Mouse (Mus musculus): ENCODE data around the gene Olfr890. TPM values are rescaled to one million over a fixed set of nuclear protein-coding genes. Genes with fewer than 3 reads are reported as not detected.
"Not testable (repeated sequence)": the region's sequence is repeated elsewhere in the genome, so short reads cannot be mapped to it uniquely, and the experiment has no call there.

The Olfr890 gene
- polyA plus RNA-seq (2015; fragmentation: Nextera tagmentation; extraction: Ambion mirVana), result not detected in 2 replicates

GRCm38 (mm10) chr9:38142217-38142616 is at the start of gene Olfr890:
TSS of gene Olfr890 (plus strand) at chr9:38142517.
- ATAC-seq, result no peak

GRCm38 (mm10) chr9:38107828-38108227 is 34.5 kb upstream of the Olfr890 start, which contains the start of gene Olfr888:
TSS of gene Olfr888 (plus strand) at chr9:38108128.
- Histone ChIP-seq H3K36me3 (ENCODE audit: control insufficient read depth, insufficient read depth, low read length) (no peaks in the 10 kb centered on the region), H3K4me3 (ENCODE audit: low read length) (no peak within 1 kb of the TSS), H3K9ac (ENCODE audit: low read depth, low read length) (no peak within 1 kb of the TSS), H3K27me3 (replicated peaks; ENCODE audit: control insufficient read depth, insufficient read depth, low read length) (no peaks in the 10 kb centered on the region), H3K4me2 (ENCODE audit: low read length) (no peak within 1 kb of the TSS), H3K4me1 (ENCODE audit: control insufficient read depth, insufficient read depth, low read depth, low read length) (no peaks in the 10 kb centered on the region), H3K27ac (ENCODE audit: low read depth, low read length) (no peak within 1 kb of the TSS), H3K9me3 (ENCODE audit: control insufficient read depth, low read length) (no peaks in the 10 kb centered on the region)
- ATAC-seq, result no peak
- WGBS, result 75% methylated on average over 1 of the region's 1 CpGs

More at GRCm38 (mm10) chr9:38142217-38142616, at the start of gene Olfr890:
- Histone ChIP-seq H3K4me1 (ENCODE audit: control insufficient read depth, insufficient read depth, low read depth, low read length) (no peaks in the 10 kb centered on the region), H3K9me3 (ENCODE audit: control insufficient read depth, low read length) (no peaks in the 10 kb centered on the region), H3K4me2 (ENCODE audit: low read length) (no peak within 1 kb of the TSS), H3K36me3 (ENCODE audit: control insufficient read depth, insufficient read depth, low read length) (no peaks in the 10 kb centered on the region), H3K27ac (ENCODE audit: low read depth, low read length) (no peak within 1 kb of the TSS), H3K27me3 (replicated peaks; ENCODE audit: control insufficient read depth, insufficient read depth, low read length) (no peaks in the 10 kb centered on the region), H3K4me3 (ENCODE audit: low read length) (no peak within 1 kb of the TSS), H3K9ac (ENCODE audit: low read depth, low read length) (no peak within 1 kb of the TSS)

DNA sequence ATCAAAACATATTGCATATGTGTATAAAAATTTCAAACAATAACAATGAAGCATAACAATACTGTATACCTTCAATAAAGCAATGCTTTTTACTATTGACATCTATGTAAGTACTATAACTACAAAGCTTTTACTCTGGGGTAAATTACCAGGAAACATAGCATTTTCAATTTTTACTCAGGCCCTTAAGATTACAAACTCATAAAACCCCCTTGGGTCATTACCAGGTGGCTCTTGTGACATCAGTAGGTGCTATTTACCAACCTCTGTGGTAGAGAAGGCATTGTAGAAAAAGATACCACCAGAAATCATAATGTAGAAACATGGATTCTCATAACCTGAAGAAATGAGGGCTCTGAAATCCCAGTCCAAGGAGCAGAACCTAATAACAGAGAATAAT is 27.4 kb upstream of the Olfr890 start, which contains the start of gene Olfr889:
Gene Olfr889 (plus strand): TSS at position 301 of the 400 bp plus-strand sequence.
- Histone ChIP-seq H3K4me1 (ENCODE audit: control insufficient read depth, insufficient read depth, low read depth, low read length) (no peaks in the 10 kb centered on the region), H3K9me3 (ENCODE audit: control insufficient read depth, low read length) (no peaks in the 10 kb centered on the region), H3K4me2 (ENCODE audit: low read length) (no peak within 1 kb of the TSS), H3K36me3 (ENCODE audit: control insufficient read depth, insufficient read depth, low read length) (no peaks in the 10 kb centered on the region), H3K27me3 (replicated peaks; ENCODE audit: control insufficient read depth, insufficient read depth, low read length) (no peaks in the 10 kb centered on the region), H3K27ac (ENCODE audit: low read depth, low read length) (no peak within 1 kb of the TSS), H3K4me3 (ENCODE audit: low read length) (no peak within 1 kb of the TSS), H3K9ac (ENCODE audit: low read depth, low read length) (no peak within 1 kb of the TSS)
- ATAC-seq, result no peak

DNA sequence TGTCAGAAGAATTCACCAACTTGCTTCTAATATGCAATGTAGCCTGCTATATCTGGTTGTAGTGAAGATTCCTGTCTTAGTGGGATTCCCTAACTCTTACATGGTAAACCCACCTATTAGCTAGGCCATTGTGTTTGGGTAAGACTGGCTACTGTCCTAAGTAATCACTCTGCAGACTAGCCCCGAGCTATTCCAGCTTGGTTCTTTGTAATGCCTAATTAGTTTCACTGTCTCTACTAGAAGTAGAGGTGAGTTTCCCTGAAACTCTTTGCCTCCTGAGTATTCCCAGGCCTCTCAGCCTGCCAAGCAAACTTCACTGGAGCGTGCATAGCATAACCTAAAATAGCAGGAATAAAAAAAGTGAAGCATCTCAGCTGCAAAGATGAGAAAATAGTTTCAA is 26.0 kb downstream of the Olfr890 start:
- H3K9me3 ChIP-seq (ENCODE audit: control insufficient read depth, low read length); H3K4me2 ChIP-seq (ENCODE audit: low read length); H3K4me1 ChIP-seq (ENCODE audit: control insufficient read depth, insufficient read depth, low read depth, low read length); ATAC-seq; H3K9ac ChIP-seq (ENCODE audit: low read depth, low read length); H3K36me3 ChIP-seq (ENCODE audit: control insufficient read depth, insufficient read depth, low read length); H3K27me3 ChIP-seq (replicated peaks; ENCODE audit: control insufficient read depth, insufficient read depth, low read length); H3K4me3 ChIP-seq (ENCODE audit: low read length); H3K27ac ChIP-seq (ENCODE audit: low read depth, low read length): not testable (repeated sequence)
- WGBS, result 55% methylated on average over 2 of the region's 2 CpGs

- no peaks in the 10 kb centered on the region for H3K36me3 ChIP-seq (ENCODE audit: control insufficient read depth, insufficient read depth, low read length)
- 81% methylated on average over 1 of the region's 1 CpGs for WGBS
- no peak within 1 kb of the TSS for H3K9ac ChIP-seq (ENCODE audit: low read depth, low read length)
- no peak within 1 kb of the TSS for H3K4me3 ChIP-seq (ENCODE audit: low read length)
- H3K9me3 ChIP-seq (ENCODE audit: control insufficient read depth, low read length), result peaks cover 5% of the 10 kb centered on the region
- no peaks in the 10 kb centered on the region for H3K4me1 ChIP-seq (ENCODE audit: control insufficient read depth, insufficient read depth, low read depth, low read length)
- H3K27me3 ChIP-seq (replicated peaks; ENCODE audit: control insufficient read depth, insufficient read depth, low read length), result no peaks in the 10 kb centered on the region
- no peak within 1 kb of the TSS for H3K27ac ChIP-seq (ENCODE audit: low read depth, low read length)
- no peak for ATAC-seq
- no peak within 1 kb of the TSS for H3K4me2 ChIP-seq (ENCODE audit: low read length)
Measured at GRCm38 (mm10) chr9:38180721-38181120, 38.4 kb downstream of the Olfr890 start, which contains the start of gene Olfr891. TSS of gene Olfr891 (minus strand) at chr9:38180821.

Other genes with a start within 250 kb of the Olfr890 start
- not detected in 2 replicates for gene Olfr145, start 245.8 kb upstream of the Olfr890 start, polyA plus RNA-seq (2015; fragmentation: Nextera tagmentation; extraction: Ambion mirVana)
- gene Olfr878, start 224.7 kb upstream of the Olfr890 start, polyA plus RNA-seq (2015; fragmentation: Nextera tagmentation; extraction: Ambion mirVana), result not detected in 2 replicates
- not detected in 2 replicates for gene Olfr881, start 150.7 kb upstream of the Olfr890 start, polyA plus RNA-seq (2015; fragmentation: Nextera tagmentation; extraction: Ambion mirVana)
- gene Olfr883, start 116.7 kb upstream of the Olfr890 start, polyA plus RNA-seq (2015; fragmentation: Nextera tagmentation; extraction: Ambion mirVana), result not detected in 2 replicates
- gene Olfr884, start 96.0 kb upstream of the Olfr890 start, polyA plus RNA-seq (2015; fragmentation: Nextera tagmentation; extraction: Ambion mirVana), result not detected in 2 replicates
- not detected in 2 replicates for gene Olfr885, start 81.2 kb upstream of the Olfr890 start, polyA plus RNA-seq (2015; fragmentation: Nextera tagmentation; extraction: Ambion mirVana)
- gene Olfr887, start 58.4 kb upstream of the Olfr890 start, polyA plus RNA-seq (2015; fragmentation: Nextera tagmentation; extraction: Ambion mirVana), result not detected in 2 replicates
- gene Olfr888, start 34.4 kb upstream of the Olfr890 start, polyA plus RNA-seq (2015; fragmentation: Nextera tagmentation; extraction: Ambion mirVana), result not detected in 2 replicates
- 0.04 and 0.05 TPM in 2 replicates for gene Olfr889, start 27.3 kb upstream of the Olfr890 start, polyA plus RNA-seq (2015; fragmentation: Nextera tagmentation; extraction: Ambion mirVana)
- not detected in 2 replicates for gene Olfr891, start 38.3 kb downstream of the Olfr890 start, polyA plus RNA-seq (2015; fragmentation: Nextera tagmentation; extraction: Ambion mirVana)
- gene Olfr893, start 65.8 kb downstream of the Olfr890 start, polyA plus RNA-seq (2015; fragmentation: Nextera tagmentation; extraction: Ambion mirVana), result not detected in 2 replicates
- gene Olfr894, start 75.5 kb downstream of the Olfr890 start, polyA plus RNA-seq (2015; fragmentation: Nextera tagmentation; extraction: Ambion mirVana), result not detected in 2 replicates
- gene Olfr143, start 110.3 kb downstream of the Olfr890 start, polyA plus RNA-seq (2015; fragmentation: Nextera tagmentation; extraction: Ambion mirVana), result not detected in 2 replicates
- gene Olfr895, start 125.3 kb downstream of the Olfr890 start, polyA plus RNA-seq (2015; fragmentation: Nextera tagmentation; extraction: Ambion mirVana), result not detected in 2 replicates
- gene Olfr896-ps1, start 148.6 kb downstream of the Olfr890 start, polyA plus RNA-seq (2015; fragmentation: Nextera tagmentation; extraction: Ambion mirVana), result not detected in 2 replicates
- not detected in 2 replicates for gene Olfr25, start 186.5 kb downstream of the Olfr890 start, polyA plus RNA-seq (2015; fragmentation: Nextera tagmentation; extraction: Ambion mirVana)
- not detected in 2 replicates for gene Olfr898, start 205.9 kb downstream of the Olfr890 start, polyA plus RNA-seq (2015; fragmentation: Nextera tagmentation; extraction: Ambion mirVana)
- not detected in 2 replicates for gene Olfr250, start 224.4 kb downstream of the Olfr890 start, polyA plus RNA-seq (2015; fragmentation: Nextera tagmentation; extraction: Ambion mirVana)
- gene Olfr251, start 234.6 kb downstream of the Olfr890 start, polyA plus RNA-seq (2015; fragmentation: Nextera tagmentation; extraction: Ambion mirVana), result not detected in 2 replicates